Mouse (Mus musculus) thymus, adult 2 months (tissue): ENCODE measurements at regions not wholly inside any gene's neighbourhood (a gene's known extent, or its start where the extent isn't known, plus 50 kb on each side); places are given as distances from the start of the nearest gene placed in this dataset.

ENCODE experiments used
- DNase-seq: peaks from one replicate; pipeline ENCODE4 v3.0.0; 2021
- H3K27ac ChIP-seq: fragments of 200-500 bp; 2 replicates; pipeline ENCODE4 v1.5.1; 2012; ENCODE audit warnings: low read length, control low read depth; ENCODE audit not compliant: control insufficient read depth, insufficient read depth
- H3K27me3 ChIP-seq: fragments of 200-500 bp; 2 replicates; pipeline ENCODE4 v1.6.1; 2012; ENCODE audit warnings: mild to moderate bottlenecking, low read length, moderate library complexity, mixed read lengths; ENCODE audit not compliant: control insufficient read depth, insufficient read depth
- H3K36me3 ChIP-seq: fragments of 200-500 bp; 2 replicates; pipeline ENCODE4 v1.6.1; 2012; ENCODE audit warnings: mild to moderate bottlenecking, low read length, moderate library complexity; ENCODE audit not compliant: control insufficient read depth, insufficient read depth
- H3K4me1 ChIP-seq: fragments of 200-500 bp; replicated peaks from 2 replicates; pipeline ENCODE4 v1.6.1; 2012; ENCODE audit warnings: low read length; ENCODE audit not compliant: control insufficient read depth, insufficient read depth
- H3K4me3 ChIP-seq: fragments of 200-500 bp; 2 replicates; pipeline ENCODE4 v1.5.1; 2012; ENCODE audit warnings: mild to moderate bottlenecking, low read length, control low read depth, moderate library complexity; ENCODE audit not compliant: control insufficient read depth, insufficient read depth
- CTCF ChIP-seq: fragments of 200-500 bp; IDR thresholded peaks from 2 replicates; pipeline ENCODE4 v1.5.1; 2012; ENCODE audit warnings: mild to moderate bottlenecking, control low read depth, low read length, moderate library complexity, borderline replicate concordance; ENCODE audit not compliant: control insufficient read depth, poor library complexity, insufficient read depth; ENCODE audit errors: extremely low read depth
- POLR2A ChIP-seq: fragments of 200-500 bp; IDR thresholded peaks from 2 replicates; pipeline ENCODE4 v1.6.1; 2012; ENCODE audit warnings: mild to moderate bottlenecking, low read length, control low read depth, moderate library complexity; ENCODE audit not compliant: control insufficient read depth, poor library complexity, insufficient read depth; ENCODE audit errors: extremely low read depth
- WGBS: fragments of 180-500 bp; shearing (Covaris S2); methylation state at CpG from one replicate; pipeline ENCODE4 v1.1.7; 2018; 5-methylcytosine and 5-hydroxymethylcytosine counted together

DNA sequence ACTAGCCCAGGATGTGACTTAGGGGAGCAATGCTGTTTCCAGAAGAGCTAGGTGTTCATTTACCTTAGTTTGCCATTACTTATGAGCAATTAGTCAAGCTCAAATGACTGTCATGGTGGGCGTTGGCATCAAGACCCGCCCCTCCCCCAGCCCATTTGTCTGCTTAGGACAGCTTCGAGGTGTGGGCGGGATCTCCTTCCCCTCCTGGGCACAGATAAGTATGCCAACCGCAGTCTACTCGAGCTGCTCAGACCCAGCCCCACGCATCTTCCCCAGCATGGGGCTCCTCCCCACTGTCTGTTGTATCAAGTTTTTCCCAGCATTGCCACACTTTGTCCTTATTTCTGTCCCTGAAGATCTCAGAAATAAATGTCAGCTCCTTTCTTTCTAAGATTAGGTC, 179.6 kb downstream of the Sp3 start:
- 89% methylated on average over 7 of the region's 7 CpGs for WGBS
- Histone ChIP-seq H3K4me3 (no peak overlapping the region), H3K27me3 (no peaks in the 10 kb centered on the region), H3K27ac (no peak overlapping the region), H3K36me3 (no peaks in the 10 kb centered on the region), H3K4me1 (no peaks in the 10 kb centered on the region)
- TF ChIP-seq POLR2A, result no peak
- no peak for TF ChIP-seq CTCF
- no peak for DNase-seq

DNA sequence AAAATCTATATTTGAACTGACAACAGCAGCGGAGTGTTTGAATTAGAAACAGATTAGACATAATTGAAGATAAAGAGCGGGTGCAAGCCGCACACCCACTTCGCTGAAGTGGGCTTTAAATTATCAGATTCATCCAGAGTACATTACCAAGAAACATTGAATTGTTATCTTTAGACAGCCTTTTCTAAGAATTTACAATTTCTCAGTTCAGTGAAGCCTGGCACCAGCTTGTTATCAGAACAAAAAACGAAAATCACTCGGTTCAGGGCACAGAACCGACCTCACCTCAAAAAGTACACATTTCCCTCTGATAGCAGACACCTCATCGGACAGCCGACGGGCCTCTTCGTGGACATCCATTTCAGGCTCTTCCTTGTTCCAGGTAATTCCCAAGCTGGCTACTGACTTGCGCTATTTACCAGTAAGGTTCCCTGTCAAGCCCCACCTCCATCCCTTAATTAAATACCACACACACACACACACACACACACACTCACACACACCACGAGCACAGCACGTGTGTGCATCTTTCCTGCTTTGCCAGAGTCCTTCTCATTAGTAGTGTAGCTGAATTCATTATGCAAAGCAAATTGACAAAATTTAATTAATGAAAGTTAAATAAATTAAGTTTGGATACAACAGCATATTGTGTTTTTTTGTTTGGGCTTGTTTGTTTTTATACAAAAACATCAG, 166.8 kb downstream of the Sp3 start:
- 88% methylated on average over 14 of the region's 14 CpGs for WGBS
- Histone ChIP-seq H3K4me3 (no peak overlapping the region), H3K27me3 (peaks cover 2% of the 10 kb centered on the region; the same call in 1 of the 2 replicates)

DNA sequence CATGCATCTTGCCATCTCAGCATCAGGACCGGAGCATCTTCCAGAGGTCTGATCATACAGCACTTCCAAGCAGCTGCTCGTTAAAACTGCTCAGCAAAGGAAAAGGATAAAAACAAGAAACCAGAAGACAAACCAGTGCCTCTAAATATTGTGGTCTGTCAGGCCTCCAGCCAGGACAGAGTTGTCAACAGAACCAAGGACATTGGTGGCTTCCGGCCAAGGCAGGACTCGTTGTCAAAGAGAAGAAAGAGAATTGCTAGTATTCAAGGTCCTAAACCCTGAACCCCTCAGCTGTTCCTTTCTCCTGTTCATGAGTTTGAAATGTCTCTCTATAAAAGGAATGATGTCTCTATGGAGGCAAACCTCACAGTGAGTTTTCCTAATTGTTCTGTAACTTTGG, 155.0 kb downstream of the Sp3 start:
- no peaks in the 10 kb centered on the region for H3K4me1 ChIP-seq
- DNase-seq, result no peak
- 87% methylated on average over 4 of the region's 4 CpGs for WGBS
- no peak overlapping the region for H3K27ac ChIP-seq
- H3K27me3 ChIP-seq, result no peaks in the 10 kb centered on the region
- TF ChIP-seq CTCF, result no peak
- H3K36me3 ChIP-seq, result no peaks in the 10 kb centered on the region
- no peak overlapping the region for H3K4me3 ChIP-seq

More for the DNA sequence above, 166.8 kb downstream of the Sp3 start:
- no peak overlapping the region for H3K27ac ChIP-seq
- H3K4me1 ChIP-seq, result no peaks in the 10 kb centered on the region
- TF ChIP-seq POLR2A, result no peak
- no peak for TF ChIP-seq CTCF
- H3K36me3 ChIP-seq, result no peaks in the 10 kb centered on the region
- no peak for DNase-seq

DNA sequence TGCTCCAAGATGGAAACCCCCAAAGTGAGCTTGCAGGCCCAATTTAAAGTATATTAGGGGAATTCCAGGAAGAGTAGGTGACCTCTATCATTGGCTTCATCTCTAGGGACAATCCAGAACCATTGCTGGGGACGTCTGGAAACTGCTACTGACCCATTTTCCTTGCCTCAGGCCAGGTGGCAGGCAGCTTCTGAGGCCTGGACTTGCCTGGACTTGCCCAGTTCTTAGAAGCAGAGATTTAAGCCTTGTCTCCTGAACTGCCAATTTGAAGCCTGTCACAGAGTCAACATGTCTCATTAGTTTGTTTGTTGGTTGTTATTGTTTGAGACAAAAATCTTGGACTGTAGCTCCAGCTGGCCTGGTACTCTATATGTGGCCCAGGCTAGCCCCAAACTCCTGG, 151.1 kb downstream of the Sp3 start:
- Histone ChIP-seq H3K4me3 (no peak overlapping the region), H3K27ac (no peak overlapping the region), H3K4me1 (no peaks in the 10 kb centered on the region), H3K27me3 (no peaks in the 10 kb centered on the region), H3K36me3 (no peaks in the 10 kb centered on the region)
- WGBS, result 43% methylated on average over 1 of the region's 1 CpGs
- DNase-seq, result no peak
- TF ChIP-seq POLR2A, result no peak
- TF ChIP-seq CTCF, result no peak

DNA sequence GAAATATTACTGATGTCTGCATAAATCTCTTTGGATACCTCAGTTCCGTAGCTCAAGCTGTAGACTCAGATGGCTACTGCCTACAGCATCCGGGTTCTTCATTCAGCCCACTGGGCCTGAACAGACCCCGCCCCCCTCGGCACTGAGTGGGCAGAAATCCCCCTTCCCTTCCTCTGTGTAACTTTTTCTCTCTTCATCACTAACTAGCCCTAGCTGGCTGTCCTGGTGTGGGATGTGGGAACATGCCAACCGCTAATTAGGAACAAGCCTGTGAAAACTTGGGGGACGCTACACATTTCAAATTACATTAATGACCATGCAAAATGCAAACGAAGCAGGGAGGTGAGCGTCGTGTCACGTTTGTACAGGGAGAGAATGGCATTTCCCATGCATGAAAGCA, 147.5 kb downstream of the Sp3 start:
- TF ChIP-seq CTCF (no peak), POLR2A (no peak)
- Histone ChIP-seq H3K36me3 (no peaks in the 10 kb centered on the region), H3K4me1 (no peaks in the 10 kb centered on the region), H3K4me3 (no peak overlapping the region), H3K27me3 (no peaks in the 10 kb centered on the region), H3K27ac (no peak overlapping the region)
- no peak for DNase-seq
- 95% methylated on average over 10 of the region's 10 CpGs for WGBS

DNA sequence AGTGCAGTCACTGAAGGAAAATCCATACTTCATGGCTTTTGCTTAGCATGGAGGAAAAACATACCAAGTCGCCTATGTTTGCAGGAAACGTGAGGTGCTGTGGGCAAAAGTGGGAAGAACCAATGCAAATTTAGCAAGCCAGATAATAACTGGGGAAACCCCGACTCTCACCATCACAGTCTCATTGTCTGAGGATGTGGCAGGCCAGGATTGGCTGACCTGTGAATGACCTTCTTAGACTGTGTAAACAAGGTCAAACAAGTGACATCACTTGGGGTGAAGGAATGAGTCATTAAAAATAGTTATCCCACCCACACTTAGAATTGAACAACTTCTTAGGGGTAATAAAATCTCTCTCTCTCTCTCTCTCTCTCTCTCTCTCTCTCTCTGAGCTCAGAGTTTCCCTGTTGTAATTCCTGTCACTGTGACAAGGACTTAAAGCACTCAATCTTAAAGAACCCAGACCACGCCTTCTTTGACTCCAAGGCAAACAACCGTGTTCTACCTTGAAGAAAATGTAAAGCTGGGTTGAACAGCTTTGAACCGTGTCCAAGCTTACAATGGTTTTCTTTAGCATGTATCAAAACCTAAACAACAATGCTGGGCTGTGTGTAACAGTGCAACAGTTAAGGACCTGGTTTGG, 142.0 kb downstream of the Sp3 start:
- no peak for DNase-seq
- H3K4me3 ChIP-seq, result no peak overlapping the region
- H3K27ac ChIP-seq, result no peak overlapping the region
- no peaks in the 10 kb centered on the region for H3K27me3 ChIP-seq
- peaks cover 3% of the 10 kb centered on the region; the same call in 1 of the 2 replicates for H3K4me1 ChIP-seq
- H3K36me3 ChIP-seq, result no peaks in the 10 kb centered on the region
- 57% methylated on average over 6 of the region's 6 CpGs for WGBS
- no peak for TF ChIP-seq POLR2A
- TF ChIP-seq CTCF, result no peak
